Mouse (Mus musculus) ovary, adult 18-20 months (tissue): ENCODE measurements at regions not wholly inside any gene's neighbourhood (a gene's known extent, or its start where the extent isn't known, plus 50 kb on each side); places are given as distances from the start of the nearest gene placed in this dataset.
"Not testable (repeated sequence)": the region's sequence is repeated elsewhere in the genome, so short reads cannot be mapped to it uniquely, and the experiment has no call there.

ENCODE experiments used
- DNase-seq: peaks from one replicate; pipeline ENCODE4 v3.0.0; 2022; ENCODE audit warnings: low spot score, mixed read lengths

GRCm38 (mm10) chr2:79022954-79023353 lies 155.0 kb downstream of the Ube2e3 start:
- no peak for DNase-seq

GRCm38 (mm10) chr2:79025678-79026077 lies 157.8 kb downstream of the Ube2e3 start:
- DNase-seq, result no peak

DNA sequence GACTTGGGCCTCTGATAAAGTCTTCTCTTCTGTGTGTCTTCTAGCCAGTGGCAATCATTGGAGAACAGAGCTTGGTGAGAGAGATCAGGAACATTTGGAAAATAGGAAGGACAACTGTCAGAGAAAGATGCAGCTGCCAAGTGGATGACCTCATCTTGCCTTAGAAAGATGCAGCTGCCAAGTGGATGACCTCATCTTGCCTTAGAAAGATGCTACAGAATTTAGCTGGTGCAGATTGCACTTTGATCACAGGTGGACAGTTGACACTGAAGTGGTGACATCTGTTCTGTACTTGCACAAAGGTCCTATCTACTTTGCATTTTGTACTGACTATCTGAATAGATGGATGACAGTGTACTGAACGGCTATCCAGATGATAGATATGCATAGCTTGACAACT lies 163.1 kb downstream of the Ube2e3 start:
- no peak for DNase-seq

- DNase-seq, result no peak
These were observed 168.4 kb downstream of the Ube2e3 start for GRCm38 (mm10) chr2:79036296-79036695.

- no peak for DNase-seq
These were observed 170.7 kb downstream of the Ube2e3 start for GRCm38 (mm10) chr2:79038624-79039023.

- DNase-seq, result not testable (repeated sequence)
These were observed 176.9 kb downstream of the Ube2e3 start for GRCm38 (mm10) chr2:79044804-79045203.

GRCm38 (mm10) chr2:79045508-79045907 lies 177.6 kb downstream of the Ube2e3 start:
- DNase-seq, result no peak

GRCm38 (mm10) chr2:79048020-79048419 lies 180.1 kb downstream of the Ube2e3 start:
- DNase-seq, result no peak

DNA sequence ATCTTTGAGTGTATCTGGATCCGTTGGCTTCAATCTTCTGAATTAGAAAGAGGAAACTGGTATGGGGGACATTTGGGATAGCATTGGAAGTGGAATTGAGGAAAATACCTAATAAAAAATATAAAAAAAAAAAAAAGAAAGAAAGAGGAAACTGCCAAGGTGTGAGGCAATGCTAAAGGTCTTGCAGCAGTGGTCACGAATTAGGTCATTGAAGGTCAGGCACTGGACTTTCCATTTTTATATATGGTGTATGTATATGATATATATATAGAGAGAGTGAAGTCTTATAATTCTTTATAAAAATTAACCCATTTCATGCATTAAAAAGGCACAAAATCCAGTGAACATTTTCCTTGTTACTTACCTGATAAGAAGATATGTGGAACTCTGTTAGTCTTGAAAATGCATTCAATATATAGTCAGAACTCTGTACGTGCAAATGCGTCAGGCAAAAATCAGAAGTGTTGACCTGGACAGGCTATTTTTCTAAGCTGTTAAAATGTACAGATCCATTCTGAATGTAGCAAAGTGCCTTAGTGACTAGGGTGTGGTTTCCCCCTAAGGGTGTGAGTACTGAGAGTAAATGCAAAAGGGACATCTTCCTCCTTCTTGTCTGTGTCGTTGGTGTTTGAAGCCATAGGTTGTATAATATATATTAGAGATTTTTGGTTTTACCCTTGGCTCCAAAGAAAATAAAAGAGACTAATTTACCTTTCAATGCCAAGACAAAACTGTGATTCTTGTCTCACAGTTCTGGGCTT lies 181.0 kb downstream of the Ube2e3 start:
- DNase-seq, result no peak

DNA sequence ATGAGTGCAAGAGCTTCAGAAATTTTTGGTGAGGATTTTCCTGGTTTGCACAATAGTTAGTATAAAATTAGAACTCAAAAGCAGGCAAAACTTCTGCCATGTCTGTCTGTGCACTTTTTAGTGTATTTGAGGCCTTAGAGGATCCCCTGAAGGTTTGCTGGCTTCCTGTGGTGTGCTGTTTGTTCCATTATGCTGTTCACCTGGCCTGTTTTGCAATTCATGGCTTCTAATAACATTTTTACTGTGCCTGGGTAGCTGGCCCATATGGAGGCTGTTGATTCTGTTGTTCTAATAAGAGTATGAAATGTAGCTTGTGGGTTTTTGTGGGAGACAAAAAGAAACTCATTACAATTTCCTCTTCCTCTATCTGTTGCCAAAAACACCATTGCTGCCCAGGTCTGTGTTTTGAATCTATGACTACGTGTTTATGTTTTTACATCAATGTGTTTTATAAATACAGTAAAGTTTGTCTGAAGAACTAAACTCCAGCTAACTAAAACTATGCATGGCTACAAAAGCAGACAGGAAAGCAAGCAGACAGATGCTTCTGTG lies 182.6 kb downstream of the Ube2e3 start:
- no peak for DNase-seq

DNA sequence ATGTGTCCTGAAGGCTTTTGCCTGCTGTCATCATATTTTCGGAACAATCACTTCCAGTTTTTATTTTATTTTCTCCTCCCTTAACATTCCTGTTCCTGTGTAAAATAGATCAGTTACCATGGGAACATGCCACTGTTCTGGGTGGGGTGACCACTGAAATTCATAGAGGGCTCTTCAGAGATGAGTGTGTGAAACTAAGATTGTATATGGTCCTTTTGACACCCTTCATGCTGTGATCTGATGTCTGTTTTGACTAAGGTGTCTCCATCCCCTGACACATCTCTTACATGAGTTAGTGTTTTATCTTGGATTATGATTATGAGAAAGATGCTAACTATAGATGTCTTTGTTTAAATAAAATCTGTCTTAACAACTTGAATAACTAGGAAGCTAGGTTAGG lies 184.3 kb downstream of the Ube2e3 start:
- DNase-seq, result no peak

DNA sequence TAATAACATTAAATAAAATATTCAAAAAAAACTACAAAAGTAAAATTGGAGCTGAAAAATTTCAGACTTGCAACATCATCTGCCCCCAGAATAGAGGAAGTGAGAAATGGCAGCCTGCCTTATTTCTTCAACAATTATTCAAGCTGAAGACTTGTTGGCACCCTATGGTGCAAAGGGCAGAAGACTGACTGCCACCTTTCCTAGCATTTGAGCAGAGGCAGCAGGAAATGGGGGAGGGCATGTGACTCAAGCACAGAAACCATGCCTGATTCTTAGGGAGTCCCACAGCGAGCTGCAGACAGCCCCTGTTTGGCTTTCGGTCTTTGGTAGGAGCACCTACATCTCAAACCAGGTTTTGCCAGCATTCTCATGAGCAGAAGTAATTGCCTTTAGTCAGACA lies 188.2 kb downstream of the Ube2e3 start:
- DNase-seq, result no peak

- no peak for DNase-seq
These were observed 191.4 kb downstream of the Ube2e3 start for GRCm38 (mm10) chr2:79059115-79059943.

- DNase-seq, result no peak
These were observed 192.0 kb downstream of the Ube2e3 start for GRCm38 (mm10) chr2:79059944-79060238.

GRCm38 (mm10) chr2:79060320-79060719 lies 192.4 kb downstream of the Ube2e3 start:
- no peak for DNase-seq

DNA sequence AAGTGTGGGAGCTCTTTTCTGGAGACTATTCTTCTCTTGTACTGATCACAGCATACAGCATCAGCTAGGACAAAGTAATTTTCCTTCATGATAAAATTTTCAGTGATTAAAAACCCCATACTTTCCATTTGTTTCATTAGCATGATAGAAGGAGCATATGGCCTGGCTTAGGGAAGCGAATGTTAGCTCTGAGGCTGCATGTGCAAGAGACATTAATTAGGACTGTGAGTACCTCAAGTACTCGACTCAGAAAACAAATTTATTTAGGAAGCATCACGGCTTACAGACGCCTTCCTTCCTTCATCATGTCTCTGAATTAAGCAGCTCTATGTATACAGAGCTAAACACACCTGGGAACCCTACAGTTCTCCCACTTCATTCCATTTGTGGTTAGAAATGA lies 193.6 kb upstream of the Itga4 start:
- DNase-seq, result no peak

GRCm38 (mm10) chr2:79062196-79062636 lies 193.0 kb upstream of the Itga4 start:
- DNase-seq, result no peak

GRCm38 (mm10) chr2:79063641-79064040 lies 191.6 kb upstream of the Itga4 start:
- DNase-seq, result no peak

DNA sequence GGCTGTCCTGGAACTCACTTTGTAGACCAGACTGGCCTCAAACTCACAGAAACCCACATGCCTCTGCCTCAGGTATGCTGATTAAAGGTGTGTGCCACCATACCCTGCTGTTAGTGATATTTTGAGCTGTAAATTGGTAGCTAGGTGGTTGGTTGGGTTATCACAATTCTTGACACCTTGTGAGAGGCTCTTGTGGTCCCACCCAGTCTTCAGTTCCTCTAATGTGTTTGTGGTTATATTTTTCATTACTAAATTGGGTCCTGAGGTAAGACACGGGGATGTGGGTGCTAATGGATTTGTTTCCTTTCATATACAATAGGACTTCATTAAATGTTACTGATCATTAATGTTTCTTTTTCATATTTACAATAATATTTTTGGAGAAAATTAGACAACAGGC lies 189.9 kb upstream of the Itga4 start:
- DNase-seq, result no peak

GRCm38 (mm10) chr2:79076115-79076514 lies 179.1 kb upstream of the Itga4 start:
- no peak for DNase-seq

DNA sequence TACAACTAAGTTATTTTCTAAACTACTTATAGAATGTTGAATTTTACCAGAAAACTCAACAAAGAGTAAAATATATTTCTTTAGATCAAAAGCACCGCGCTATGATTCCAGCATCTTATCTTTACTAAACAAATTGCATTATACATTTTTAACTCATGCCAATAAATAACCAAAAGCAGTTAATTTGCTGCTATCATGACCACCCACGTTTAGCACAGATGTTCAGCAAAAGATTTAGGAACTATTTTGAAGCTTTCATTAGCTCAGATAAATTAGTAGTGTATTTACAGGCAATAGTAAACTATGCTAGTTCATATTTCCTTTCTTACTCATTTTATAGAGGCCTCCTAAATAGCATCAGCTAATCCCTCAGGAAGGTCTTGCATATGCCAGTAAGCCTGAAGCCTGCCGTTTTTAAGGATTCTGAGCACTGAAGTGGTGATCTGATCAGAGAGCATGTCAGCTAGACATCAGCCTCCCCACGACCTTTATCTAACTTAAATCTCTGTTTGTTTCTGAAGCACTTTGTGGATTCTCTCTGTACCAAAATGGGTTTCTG lies 176.3 kb upstream of the Itga4 start:
- DNase-seq, result no peak

DNA sequence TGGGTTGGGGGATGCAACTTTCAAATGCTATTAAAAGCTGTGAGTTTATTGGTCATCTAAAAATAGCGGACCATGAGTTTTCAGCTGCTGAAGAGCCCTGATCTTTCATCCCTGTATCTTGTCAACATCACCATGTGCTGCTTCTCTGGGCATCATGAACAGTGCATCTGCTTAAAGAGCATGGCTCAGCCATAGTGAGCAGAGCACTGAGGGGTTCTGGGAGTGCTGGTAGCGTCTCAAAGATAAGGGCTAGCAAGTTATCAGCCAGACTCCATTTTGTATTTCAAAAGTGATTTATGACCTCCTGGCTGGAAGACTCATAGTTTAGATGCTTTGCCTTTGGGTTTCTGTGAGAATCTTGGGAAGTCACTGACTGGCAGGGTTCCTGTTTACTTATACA lies 173.5 kb upstream of the Itga4 start:
- no peak for DNase-seq

DNA sequence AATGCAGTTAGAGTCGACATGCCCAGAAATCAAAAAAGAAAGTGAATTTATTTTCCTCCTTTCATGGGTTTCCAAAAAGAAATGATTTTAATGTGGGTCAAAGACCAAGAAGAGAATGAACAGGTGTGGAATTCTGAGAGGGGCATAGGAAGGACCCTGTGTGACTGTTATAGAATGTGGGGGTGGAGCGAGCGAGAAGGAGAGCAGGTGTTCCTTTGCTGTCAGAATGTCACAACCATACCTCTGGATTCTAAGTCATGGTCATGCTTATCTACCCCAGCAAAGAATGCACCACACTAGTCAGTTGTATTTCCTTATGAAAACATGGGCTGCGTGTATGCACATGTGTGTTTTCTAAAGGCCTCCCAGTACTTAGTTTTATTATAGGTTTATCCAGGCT lies 168.9 kb upstream of the Itga4 start:
- DNase-seq, result no peak
